Mouse (Mus musculus) v-Abl transformed pro-B cells (cell line): ENCODE measurements around the gene Fap.

ENCODE experiments used
- in situ Hi-C, 2 experiments: fragments of 400-800 bp; cut with MboI; formaldehyde crosslinking; loops; one replicate each; pipeline ENCODE4 v1.15.1; 2025; ENCODE audit not compliant: unreplicated experiment in 2 of 2

Fap gene

GRCm38 (mm10) chr2:62462174-62462573 lies 111.7 kb downstream of the Fap start:
- in situ Hi-C loops: loop anchor here (5.0 to 25.0 kb wide), 6 partner anchors 100 to 650 kb away; partner anchors contain the start of gene Tbr1 (in 1 of the 2)

GRCm38 (mm10) chr2:62460815-62461450 lies 112.9 kb downstream of the Fap start:
- in situ Hi-C loops: loop anchor here (5.0 to 25.0 kb wide), 6 partner anchors 99 to 649 kb away; partner anchors contain the start of gene Tbr1 (in 1 of the 2)

DNA sequence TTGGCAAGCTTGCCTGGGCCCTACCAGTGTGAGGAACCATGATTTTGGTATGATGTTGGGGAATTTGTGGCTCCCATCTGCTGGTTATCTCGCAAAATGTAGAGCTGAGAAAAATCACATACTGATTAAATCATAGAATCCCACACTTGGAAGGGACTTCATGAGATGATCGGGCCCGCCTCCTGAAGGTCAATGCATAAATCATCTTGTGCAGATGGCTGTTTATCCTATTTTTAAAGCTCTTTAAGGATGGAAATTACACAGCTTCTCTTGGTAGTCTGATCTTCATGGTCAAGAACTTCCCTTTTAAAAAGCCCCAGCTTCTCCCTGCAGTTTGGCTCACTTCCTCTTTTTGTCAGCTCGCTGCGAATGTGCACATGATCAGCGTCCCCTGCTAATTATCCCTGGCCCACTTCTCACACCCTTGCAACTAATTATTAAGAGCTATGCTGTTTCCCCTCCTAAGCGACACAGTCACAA lies 113.6 kb downstream of the Fap start:
- in situ Hi-C loops: loop anchor here (5.0 to 25.0 kb wide), 6 partner anchors 98 to 648 kb away; partner anchors contain the start of gene Tbr1 (in 1 of the 2)

GRCm38 (mm10) chr2:62459241-62460174 lies 114.4 kb downstream of the Fap start:
- in situ Hi-C loops: loop anchor here (5.0 to 25.0 kb wide), 6 partner anchors 97 to 647 kb away; partner anchors contain the start of gene Tbr1 (in 1 of the 2)

DNA sequence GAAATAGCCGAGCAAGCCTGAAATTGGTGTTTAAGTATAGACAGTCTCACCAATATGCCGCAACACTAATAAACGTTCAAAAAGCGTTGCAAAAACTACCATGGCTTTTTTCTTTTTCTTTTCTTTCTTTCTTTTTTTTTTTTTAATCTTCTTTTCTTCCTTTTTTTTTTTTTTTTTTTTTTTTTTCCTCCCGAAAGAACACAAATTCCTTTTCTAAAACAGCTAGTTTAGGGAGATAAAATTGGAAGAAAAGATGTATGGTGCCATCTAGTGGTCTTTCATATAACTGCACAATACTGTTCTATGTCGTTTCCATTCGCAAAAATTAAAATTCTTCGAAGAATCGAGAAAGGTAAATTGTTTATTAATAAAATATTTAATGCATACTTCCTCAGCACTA lies 115.8 kb downstream of the Fap start:
- in situ Hi-C loops: loop anchor here (25.0 kb wide), 3 partner anchors 96 to 646 kb away; partner anchors contain the start of gene Tbr1 (in 1 of the 2)

DNA sequence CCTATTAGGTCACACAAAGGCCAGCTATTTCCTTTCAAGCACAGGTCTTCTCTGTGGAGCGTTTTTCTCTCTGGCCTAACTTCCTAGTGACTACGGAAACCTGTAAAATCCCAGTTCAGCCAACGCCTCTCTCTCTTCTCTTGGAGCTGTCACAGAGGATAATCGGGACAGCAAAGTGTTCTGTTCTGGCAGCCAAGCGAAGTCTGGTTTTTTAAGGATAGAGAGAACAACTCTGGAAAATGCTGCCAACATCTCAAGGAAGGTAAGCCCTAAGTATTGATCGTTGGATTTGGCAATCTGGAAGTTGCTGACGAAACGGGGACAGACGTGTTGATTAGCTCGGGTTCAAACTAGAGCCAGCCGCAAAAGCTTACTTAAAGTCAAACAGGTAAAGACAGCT lies 118.9 kb downstream of the Fap start:
- in situ Hi-C loops: loop anchor here (25.0 kb wide), 3 partner anchors 93 to 643 kb away; partner anchors contain the start of gene Tbr1 (in 1 of the 2)

DNA sequence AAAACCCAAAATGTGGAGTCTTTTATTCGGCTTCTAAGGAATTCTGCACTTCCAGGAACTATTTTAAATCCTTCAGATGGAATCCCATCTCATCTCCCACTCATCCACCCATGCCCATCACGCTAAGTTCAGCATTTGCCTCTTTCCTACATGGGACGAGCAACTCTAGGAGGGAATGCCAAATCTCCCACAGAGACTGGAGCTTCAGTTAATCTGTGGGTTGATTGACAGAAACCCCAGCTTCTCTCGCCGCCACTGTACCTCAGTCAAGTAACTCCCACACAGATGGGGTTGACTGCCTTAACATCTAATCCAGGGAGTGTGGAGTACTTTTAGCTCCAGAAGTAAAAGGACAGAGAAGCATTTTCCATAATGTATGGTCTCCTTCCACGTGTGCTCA lies 119.8 kb downstream of the Fap start:
- in situ Hi-C loops: loop anchor here (25.0 kb wide), 3 partner anchors 92 to 642 kb away; partner anchors contain the start of gene Tbr1 (in 1 of the 2)
